Mouse (Mus musculus): ENCODE results near the gene Top1.
A peak's percentile ranks its signal among the peaks of the same experiment; 100 is the strongest.

The Top1 gene

DNA sequence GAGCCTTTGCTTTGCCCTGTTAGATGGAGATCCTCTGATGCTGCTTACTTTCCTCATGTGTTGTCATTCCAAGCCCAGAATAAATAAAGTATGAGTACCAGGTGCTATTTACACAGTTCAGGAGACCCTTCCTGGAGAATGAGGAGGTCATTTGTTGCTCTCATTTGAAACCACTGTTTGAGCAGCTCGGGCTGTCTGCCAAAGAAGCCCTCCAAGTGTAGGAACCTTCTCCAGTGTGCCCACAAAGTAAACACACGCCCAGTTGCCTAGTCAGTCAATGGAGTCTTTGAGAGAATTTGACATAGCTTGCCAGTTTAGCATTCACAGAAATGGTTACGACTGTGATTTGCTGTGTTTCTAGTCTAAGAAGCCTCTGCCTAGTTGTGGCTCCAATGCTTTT, 73.1 kb downstream of the Top1 start:
- DNase-seq (ENCODE audit: low spot score in 2 of 2), result no peak

DNA sequence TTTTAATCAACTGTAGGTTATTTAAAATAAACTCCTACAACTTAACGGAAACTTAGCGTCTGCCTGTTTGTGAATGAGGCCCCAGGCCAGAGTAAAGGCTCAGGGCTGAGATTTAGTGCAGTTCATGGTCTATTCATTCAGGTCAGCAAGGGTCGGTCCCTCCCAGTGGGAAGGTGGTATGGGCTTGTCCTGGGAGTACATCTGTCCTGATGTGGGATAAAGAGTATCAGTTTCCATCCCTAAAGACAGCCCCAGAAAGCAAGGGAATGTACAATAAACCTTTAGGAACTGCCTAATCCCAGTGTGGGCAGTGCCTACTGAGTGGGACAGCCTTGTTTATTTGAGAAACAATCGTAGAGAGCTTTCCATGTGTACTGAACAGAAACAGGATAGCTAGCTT, 77.0 kb downstream of the Top1 start:
- DNase-seq (ENCODE audit: low spot score in 2 of 2), result no peak

DNA sequence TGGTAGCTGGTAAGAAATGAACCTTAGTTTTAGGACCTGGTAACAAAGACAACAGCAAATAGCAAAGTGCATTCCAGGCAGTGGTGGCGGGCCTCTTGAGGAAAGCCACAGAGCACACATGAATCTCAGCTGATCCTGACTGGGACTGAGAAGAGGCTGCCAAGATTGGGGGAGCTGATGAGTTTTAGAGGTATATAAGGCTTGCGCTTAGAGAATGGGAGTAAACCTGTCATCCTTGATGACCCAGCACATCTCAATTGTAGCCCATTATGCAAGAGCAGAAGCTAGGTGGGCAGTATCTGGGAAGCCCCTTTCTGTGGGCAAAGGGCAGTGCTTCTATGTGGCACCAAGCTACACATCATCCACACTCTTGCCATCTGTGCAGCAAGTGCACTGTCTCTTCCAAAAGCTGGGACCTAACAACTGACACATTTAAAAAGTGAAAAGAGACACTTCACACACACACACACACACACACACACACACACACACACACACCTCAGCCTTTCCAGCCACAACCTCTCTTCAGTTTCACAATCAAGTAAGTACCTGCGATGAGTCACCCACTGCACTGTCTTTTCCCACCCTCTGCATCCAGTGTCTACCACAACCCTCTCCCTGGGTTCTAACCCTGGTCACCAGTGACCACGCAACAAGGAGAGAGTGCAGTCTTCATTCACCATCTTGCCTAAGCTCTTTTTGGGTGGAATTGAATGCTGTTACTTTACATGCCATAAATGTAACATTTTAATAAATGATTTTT, 78.1 kb downstream of the Top1 start:
- DNase-seq (ENCODE audit: low spot score in 2 of 2), result no peak

DNA sequence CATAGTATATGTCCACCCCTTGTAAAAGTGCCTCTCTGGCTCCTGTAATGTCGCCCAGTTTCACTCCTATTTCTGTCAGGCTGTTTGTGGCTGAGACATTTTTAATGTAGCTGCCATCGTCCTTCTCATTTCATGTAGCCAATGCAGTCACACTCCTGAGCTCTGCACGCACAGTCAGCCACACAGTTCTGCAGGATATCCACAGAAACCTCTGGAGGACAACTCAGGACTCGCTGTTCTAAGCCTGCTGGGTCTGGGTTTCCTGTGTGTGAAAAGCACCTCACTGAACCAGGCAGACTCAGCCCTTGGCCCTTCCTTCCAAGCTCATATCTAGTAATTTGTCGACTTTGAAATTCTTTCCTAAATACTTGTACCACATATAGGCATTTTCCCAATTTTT, 78.8 kb downstream of the Top1 start:
- DNase-seq (ENCODE audit: low spot score in 2 of 2), result no peak

DNA sequence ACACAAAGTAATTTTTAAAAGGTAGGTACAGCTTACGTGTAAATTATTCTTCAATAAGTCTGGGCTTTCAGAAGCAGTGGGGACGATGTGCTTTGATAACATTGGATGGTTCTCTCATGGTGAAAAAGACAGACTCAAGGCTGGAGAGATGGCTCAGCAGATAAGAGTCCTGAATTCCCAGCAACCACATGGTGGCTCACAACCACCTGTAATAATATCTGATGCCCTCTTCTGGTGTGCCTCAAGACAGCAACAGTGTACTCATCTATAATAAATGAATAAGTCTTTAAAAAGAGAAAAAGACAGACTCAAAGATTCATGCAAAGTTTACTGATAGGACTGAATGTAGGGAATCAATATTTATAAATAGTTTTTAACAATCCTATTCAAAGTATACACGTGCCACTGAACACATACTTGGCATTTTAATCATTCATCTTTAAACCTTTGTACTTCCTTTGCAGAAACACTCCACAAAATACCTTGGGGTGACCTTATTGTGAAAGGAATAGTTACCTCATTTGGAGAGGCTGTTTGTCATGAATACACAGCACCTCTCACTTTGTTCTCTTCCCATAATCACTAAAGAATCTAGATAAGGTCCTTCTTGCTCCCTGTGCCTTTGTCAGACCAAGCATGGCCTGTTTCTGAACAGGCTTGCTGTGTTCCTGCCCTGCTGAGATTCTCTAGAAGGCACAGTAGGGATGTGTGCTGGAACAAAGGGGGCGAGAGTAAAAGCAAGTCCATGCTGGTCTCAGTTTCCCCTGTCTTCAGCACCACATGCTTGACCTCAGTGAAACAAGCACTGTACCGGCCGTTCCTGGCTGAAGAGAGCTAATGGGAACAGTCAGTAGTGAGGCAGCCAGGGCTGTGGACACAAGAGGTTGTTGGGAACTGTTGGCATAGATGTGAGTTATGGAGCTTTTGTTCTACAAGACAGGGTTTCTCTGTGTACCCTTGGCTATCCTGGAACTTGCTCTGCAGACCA, 80.5 kb downstream of the Top1 start:
- no peak for DNase-seq (ENCODE audit: low spot score in 2 of 2)

DNA sequence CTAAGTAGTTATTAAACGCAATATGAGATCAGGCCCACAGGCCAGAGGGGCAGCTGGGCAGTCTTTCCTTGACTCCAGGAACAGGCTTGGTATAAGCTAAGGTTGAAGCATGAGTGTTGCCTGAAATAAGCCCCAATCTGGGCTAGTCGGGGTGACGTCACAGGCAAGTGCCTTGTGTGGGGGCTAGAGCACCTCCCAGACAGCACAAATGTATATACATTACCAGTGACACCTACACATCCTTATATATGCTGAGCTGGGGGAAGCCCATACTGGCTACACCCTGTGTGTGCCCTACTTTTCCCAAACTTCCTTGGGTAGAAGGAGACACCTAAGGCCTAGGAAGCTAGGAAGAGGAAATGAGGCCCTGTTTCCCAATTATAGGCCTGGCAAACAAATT, 83.3 kb downstream of the Top1 start:
- no peak for DNase-seq (ENCODE audit: low spot score in 2 of 2)

DNA sequence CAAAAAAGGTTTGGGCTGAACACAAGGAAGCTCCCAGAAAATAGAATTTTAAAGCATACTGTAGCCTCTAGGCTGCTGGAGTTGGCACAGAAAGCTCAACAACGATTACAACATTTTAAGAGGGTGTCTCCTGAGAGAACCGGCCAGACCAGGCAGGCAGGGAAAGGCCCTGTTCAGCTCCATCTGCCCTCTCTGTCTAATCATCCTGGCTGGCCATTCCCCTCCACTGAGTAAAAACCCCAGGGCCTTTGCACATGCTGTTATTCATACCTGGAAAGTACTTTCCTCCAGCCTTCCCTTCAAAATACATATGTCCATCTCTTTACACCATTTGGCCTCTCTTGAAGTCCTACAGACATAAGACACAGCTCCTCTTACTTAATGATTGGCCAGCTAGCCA, 83.7 kb downstream of the Top1 start:
- no peak for DNase-seq (ENCODE audit: low spot score in 2 of 2)

DNA sequence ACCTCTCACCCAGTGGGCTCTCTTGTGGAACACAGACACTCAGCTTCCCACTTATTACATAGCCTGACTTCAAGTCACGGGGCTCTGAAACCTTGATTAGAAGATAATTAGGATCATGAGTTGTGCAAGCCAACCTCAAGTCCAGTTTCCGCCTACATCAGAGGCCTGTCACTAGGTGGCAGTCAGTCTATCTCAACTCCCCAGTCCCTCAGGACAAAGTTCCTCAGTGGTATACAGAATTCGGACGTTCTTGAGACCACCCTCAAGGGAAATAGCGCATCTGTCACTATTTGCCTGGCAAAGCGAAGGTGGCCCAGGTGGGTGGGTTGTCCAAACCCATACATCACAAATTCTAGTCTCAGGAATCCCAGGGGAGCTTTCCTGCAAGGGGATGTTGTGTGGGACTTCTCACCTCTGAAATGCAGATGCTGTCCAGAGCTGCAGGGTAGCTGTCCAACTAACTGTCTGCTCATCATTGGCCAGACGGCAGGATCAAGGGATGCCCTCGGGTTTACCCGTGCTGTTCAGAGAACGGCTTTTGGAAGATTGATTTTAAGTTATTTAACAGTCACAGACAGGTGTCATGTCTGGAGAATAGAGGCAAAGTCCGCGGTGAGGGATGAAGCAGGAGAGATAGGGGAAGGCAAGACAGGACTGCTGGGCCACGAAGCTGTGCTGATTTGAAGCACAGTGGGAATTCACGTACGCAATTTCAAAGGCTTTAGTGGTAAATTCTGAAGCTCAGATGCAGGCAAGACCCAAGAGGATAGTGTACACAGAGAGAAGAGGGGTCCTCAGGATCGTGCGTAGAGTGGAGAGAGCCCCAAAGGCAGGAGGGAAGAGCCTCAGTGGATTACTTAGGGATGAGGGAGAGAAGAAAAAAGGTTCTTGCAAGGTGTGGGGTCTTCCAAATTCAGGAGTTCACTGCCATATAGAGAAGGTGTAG, 84.4 kb downstream of the Top1 start:
- DNase-seq (ENCODE audit: low spot score in 2 of 2), result no peak

DNA sequence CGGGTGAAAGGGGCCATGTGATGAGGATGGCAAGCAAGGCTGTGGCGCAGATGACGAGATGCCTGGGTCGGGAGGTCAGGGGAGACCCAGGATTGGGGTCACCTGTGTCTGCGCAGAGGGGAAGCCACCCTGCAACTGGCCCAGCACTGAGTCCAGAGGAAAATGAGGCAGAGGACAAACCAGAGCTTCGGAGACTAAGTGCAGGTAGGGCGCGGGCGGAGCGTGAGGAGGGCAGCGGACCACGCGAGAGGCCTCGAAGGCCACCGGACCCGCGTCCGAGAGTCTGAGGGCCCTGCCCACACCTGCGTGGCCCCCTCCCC, 85.1 kb downstream of the Top1 start:
- no peak for DNase-seq (ENCODE audit: low spot score in 2 of 2)

DNA sequence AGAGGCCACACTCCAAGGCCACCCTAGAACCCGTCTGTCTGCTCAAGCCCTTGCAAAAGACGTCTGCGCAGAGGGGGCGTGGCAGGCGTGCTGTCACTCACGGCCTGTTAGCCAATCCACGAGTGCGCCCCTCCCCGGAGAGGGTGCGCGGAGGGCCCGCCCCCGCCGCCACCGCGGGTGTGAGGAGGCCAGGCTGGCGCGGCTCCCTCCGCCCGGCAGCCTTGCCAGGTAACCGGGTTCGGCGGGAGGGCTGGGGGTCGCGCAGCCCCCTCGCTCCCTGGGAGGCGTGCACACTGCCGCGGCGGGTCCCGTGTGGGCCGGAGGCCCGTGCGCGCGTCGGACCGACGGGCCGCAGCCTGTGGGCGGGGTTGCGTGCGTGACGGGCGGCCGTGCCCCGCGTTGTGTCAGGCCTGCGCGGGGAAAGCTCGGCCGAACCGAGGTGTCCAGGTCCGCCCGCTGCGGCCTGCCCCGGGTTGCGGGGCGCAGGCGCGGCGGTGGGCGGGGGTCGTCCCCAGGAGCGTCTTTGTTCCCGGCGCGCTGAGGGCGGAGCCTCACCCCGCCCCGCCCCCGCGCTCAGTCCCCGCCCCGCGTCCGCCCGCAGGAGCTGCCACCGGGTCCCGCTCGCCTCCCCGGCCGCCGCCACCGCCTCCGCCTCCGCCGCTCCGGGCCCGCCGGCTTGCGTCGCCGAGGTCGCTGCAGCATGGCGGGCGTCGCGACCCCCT, 85.6 kb downstream of the Top1 start, which contains the start of gene Plcg1:
Gene Plcg1, plus strand, starts transcription at position 184 of the 722 bp plus-strand sequence.
- DNase-seq (ENCODE audit: low spot score in 2 of 2), result peak; percentile 92 to 94

DNA sequence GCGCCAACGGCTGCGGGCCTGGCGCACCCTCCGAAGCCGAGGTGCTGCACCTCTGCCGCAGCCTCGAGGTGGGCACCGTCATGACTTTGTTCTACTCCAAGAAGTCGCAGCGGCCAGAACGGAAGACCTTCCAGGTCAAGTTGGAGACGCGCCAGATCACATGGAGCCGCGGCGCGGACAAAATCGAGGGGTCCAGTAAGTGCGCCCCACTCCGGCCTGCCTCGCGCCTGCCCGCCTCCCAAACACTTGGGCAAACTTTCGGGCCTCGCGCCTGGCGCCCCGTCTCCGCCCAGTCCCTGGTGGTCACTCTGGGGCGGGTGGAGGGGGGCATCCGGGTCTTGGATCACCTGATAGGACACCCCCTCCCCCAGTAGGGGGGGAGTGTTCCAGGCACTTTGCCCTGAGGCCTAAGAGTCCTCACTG, 86.2 kb downstream of the Top1 start:
- peak; percentile 77 to 81 for DNase-seq (ENCODE audit: low spot score in 2 of 2)

DNA sequence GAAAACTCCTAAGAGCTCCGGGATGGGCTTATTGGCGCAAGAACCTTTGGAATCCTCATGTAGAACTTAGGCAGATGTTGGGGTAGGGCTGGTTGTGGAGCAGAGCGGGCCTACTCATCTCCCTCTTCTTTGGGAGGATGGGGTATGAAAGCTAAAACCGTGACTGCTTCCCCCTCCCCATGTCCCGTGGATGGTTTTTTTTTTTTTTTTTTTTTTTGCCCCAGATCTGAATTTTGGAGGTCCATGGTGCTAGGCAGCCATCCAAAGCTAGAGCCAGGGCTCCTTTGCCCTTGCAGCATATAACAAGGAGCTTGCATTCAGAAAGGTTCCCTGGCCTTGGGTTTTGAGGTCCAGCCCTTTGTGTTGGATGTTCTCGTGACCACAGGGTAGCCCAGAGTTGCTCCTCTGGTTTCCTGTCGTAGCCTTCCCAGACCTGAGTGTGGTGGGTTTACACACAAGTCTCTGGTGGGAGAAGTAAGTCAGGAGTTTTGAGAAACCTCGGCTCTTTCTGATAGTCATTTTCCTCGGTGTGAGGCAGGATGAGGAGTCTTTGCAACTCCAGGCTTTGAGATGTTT, 86.8 kb downstream of the Top1 start:
- no peak for DNase-seq (ENCODE audit: low spot score in 2 of 2)

DNA sequence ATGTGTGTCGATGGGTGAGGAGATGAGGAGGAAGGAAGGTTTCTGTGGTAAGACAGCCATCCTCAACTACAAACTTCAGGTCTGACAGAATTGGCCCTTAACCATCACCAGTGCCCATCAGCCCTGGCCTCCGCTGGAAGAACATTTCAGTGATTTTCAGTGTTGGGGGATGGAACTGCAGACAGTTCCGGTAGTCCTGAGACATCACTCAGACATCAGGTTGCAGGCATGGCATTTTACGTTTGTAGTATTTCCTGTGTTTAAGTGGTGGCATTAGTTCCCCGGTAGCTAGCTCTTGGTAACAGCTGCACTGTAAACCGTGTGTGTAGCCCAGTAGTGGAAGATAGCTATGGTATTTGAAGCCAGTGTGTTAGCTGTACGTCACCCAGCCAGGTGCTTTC, 87.4 kb downstream of the Top1 start:
- DNase-seq (ENCODE audit: low spot score in 2 of 2), result no peak

DNA sequence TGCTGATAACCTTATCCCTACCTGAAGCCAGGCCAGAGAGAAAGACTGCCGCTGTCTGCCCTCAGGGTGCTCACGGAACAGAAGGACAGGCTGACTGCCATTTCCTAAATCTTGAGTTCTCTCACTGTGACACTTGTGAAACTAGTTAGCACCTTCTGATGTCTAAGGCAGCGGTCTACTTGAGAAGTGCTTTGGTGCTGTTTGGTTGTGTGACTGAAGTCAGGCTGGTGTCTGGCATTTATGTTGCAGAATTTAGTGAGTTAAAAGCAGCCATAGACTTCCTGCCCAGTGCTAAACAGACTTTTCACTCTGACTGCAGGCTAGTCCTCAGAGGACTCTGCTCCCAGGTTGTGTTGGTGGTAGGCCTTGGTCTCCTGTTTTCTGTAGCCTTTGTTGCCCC, 88.6 kb downstream of the Top1 start:
- DNase-seq (ENCODE audit: low spot score in 2 of 2), result no peak

DNA sequence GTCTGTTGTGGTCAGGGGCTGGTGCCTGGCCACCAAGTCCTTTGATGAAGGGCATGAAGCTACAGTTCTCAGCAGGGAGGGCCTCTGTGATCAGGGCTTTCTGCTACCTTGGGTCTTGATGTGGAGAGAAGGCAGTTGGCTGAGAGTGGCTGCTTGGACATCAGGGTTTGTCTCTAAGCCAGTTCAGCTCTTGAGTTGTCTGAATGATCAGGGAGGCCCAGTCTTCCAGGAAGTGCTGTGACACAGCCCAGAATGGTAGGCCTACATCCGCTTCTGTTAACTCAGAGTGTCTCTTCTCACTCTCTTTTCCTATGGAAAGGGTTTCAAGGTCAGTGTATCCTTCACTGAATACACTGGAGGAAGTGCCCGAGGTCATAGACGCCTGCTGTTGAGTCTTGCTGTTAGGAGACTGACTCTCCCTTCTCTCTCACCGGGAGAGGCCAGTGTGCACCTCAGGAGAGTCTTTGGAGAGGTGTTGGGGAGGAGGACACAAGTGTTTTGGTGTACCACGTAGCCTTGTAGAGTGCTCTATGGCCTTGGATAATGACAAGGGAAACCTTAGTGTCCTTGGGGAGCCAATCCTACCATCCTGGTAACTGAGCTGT, 90.1 kb downstream of the Top1 start:
- no peak for DNase-seq (ENCODE audit: low spot score in 2 of 2)

DNA sequence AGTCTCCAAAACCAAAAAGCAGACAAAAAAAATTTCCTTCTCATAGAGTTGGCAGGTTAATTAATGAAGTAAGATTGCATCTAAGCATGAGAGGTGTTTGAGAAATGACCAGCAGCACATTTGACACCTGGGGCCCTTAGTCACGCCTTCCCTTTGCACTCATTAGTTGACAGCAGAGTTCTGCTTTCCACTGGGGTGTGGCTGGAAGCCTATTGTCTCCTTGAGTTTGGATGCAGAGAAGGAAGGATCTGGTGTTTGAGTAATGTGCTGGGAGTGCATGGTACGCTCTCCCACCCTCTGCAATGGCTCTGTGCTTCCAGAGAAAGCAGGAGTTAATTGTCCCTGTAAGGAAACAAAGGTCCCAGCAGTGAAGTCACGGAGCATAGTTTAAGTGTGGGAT, 90.8 kb downstream of the Top1 start:
- DNase-seq (ENCODE audit: low spot score in 2 of 2), result no peak

DNA sequence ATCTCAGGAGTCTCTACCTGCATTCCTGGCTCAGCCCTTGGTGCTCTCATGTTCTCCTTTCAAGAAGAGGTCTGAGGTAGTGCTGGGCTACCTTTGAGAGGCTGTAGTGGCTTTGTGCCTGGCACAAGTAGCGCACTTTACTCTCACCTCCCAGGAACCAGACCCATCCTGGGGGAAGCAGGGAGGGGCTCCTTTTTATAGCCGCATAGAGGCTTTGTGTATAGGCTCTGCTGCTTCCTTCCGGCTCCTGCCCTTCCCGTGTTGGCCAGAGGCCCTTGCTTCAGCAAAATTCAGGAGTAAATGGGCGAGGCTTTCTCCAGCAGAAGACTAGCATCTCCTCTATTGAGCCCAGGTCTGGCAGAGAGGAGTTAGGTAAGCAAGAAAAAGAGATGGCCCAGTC, 92.7 kb downstream of the Top1 start:
- peak in 1 of 2 experiments; percentile 69 for DNase-seq (ENCODE audit: low spot score in 2 of 2)

DNA sequence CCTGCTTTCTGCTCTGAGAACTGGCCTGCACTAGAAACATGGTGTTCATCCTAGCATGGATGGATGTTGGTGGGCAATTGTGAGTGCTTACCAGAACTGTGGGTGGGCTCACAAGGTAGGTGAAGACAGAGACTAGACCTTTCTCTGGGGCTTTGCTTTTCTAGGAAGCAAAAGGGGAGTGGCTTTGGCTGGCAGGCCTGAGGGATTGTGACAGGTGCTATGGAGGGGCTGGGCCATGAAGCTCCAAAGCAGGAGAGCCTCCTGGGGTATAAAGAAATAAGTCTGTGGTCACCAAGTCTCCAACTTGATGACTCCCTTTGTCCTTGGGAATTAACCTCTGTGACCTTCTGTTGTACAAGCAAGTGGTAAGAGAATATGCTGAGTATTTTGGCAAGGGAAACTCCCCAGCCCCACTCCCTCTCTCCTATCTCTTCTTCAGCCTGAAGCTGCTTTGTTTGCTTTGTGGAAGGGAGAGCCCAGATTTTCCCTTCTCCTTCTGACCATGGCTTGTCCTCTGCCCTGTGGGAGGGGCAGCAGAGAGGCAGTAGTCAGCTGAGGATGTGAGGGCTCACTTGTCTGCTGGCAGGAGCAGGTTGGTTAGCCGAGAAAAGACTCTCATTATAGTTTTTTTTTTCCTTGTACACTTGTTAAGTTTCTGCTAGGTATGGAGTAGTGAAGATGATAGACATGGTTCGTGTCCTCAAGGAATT, 94.1 kb downstream of the Top1 start:
- DNase-seq (ENCODE audit: low spot score in 2 of 2), result no peak

DNA sequence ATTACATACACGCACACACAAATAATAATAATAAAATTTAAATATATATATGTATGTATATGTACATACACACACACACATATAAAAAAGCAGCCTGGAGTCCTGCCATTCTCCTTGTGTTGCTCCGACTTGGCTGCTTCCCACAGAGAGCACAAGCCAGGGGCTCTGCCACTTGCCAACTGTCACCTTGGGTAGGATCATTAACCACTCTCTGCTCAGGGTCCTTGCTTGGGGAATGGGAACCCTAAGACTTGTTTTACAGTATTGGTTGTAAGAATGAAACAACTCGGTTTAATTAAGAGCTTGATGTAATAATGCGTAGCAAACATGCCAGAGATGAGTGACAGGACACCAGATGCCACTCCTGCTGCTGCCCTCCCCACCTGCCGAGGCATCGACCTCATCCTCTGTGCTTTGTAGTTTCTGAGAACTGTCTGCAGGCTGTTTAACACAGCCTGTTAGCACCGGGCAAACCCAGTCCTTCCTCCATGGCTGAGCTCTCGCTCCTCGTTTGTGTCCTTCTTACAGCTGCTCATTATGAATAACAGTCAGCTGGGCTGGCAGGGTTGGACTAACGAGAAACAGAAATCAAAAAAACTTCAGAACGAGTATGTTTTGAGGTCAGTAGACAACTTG, 95.0 kb downstream of the Top1 start:
- DNase-seq (ENCODE audit: low spot score in 2 of 2), result no peak
